Mouse (Mus musculus): ENCODE measurements around the gene Igf2bp1.

DNA sequence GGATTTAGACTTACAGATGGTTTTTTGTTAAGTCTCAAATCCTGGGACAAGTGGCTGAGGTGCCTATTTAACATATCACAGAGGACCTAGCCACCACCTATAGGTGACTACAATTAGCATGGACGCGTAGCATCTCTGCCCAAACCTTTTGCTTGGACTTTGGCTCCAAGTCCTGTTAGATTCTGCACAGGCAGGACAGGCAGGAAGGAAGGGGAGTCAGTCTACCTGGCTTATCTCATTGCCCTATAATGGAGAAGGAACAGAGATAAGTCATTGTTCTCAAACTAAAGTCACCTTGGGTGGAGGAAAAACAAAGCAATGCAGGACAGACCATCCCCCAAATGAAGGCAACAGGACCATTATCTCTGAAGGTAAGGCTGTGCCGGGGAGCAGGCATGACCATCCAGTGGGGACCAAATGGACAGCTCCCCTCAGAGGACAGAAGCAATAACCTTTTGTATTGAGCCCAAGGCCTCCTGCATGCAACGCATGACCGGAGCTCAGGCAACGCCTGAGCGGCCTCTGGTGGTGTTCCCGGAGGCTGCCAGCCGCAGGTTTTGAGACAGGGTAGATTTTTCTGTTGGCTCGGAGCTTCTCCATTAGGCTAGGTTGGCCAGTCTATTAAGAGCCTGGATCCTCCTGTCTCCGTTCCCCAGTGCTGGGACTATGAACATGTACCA, 65.8 kb downstream of the Igf2bp1 start:
- TF ChIP-seq CTCF (IDR thresholded peaks at IDR 0.05; ENCODE audit: low read depth, low read length) (no peak), POLR2A (IDR thresholded peaks at IDR 0.05; ENCODE audit: extremely low read depth, insufficient read depth, low read length) (no peak)

All from liver, adult 2 months (tissue).